Mouse (Mus musculus) midbrain, postnatal 0 days (tissue): Measurements from ENCODE around the gene Zcchc18. TPM values are rescaled to one million over a fixed set of nuclear protein-coding genes. Genes with fewer than 3 reads are reported as not detected.

ENCODE experiments used
- ATAC-seq: fragments of 200-750 bp; cut with Nextera tagmentation; 2 replicates; pipeline ENCODE4 v1.8.0; 2017; ENCODE audit warnings: moderate number of reproducible peaks, mild to moderate bottlenecking, moderate TSS enrichment, moderate library complexity; ENCODE audit not compliant: low FRiP score
- DNase-seq: peaks from one replicate; pipeline ENCODE4 v3.0.0-alpha.2; 2015; ENCODE audit warnings: low spot score
- H3K27ac ChIP-seq: fragments of 300-500 bp; sonication (generic); 2 replicates; pipeline ENCODE4 v1.5.1; 2014; ENCODE audit warnings: low read depth, mild to moderate bottlenecking, low read length, mixed read lengths
- H3K27me3 ChIP-seq: fragments of 300-500 bp; sonication (generic); 2 replicates; pipeline ENCODE4 v1.6.1; 2014; ENCODE audit warnings: low read length, control low read depth, mixed read lengths; ENCODE audit not compliant: insufficient read depth
- H3K36me3 ChIP-seq: fragments of 300-500 bp; sonication (generic); 2 replicates; pipeline ENCODE4 v1.6.1; 2014; ENCODE audit warnings: low read length, control low read depth, mixed read lengths; ENCODE audit not compliant: insufficient read depth
- H3K4me1 ChIP-seq: fragments of 300-500 bp; sonication (generic); 2 replicates; pipeline ENCODE4 v1.6.1; 2014; ENCODE audit warnings: mild to moderate bottlenecking, control low read depth, antibody characterized with exemption, low read length, mixed read lengths; ENCODE audit not compliant: insufficient read depth
- H3K4me2 ChIP-seq: fragments of 300-500 bp; sonication (generic); 2 replicates; pipeline ENCODE4 v1.6.1; 2014; ENCODE audit warnings: low read depth, mild to moderate bottlenecking, low read length, mixed read lengths; ENCODE audit not compliant: poor library complexity, severe bottlenecking
- H3K4me3 ChIP-seq: fragments of 300-500 bp; sonication (generic); 2 replicates; pipeline ENCODE4 v1.5.1; 2014; ENCODE audit warnings: low read depth, mild to moderate bottlenecking, low read length, moderate library complexity
- H3K9ac ChIP-seq: fragments of 300-500 bp; sonication (generic); replicated peaks from 2 replicates; pipeline ENCODE4 v1.6.1; 2014; ENCODE audit warnings: mild to moderate bottlenecking, low read length, moderate library complexity, mixed read lengths; ENCODE audit not compliant: poor library complexity, severe bottlenecking
- H3K9me3 ChIP-seq: fragments of 300-500 bp; sonication (generic); 2 replicates; pipeline ENCODE4 v1.6.1; 2016; ENCODE audit warnings: low read length, control low read depth
- CTCF ChIP-seq: IDR thresholded peaks from 2 replicates; pipeline ENCODE4 v1.5.1; 2016; ENCODE audit warnings: antibody characterized with exemption, mild to moderate bottlenecking
- WGBS: fragments of 180-500 bp; shearing (Covaris S2); extraction: QIAGEN DNeasy Blood & Tissue Kit; methylation state at CpG from one replicate; pipeline ENCODE4 v1.1.7; 2014; 5-methylcytosine and 5-hydroxymethylcytosine counted together
- polyA plus RNA-seq: library from polyadenylated mRNA; unstranded; fragments of >200 nt; fragmentation: Nextera tagmentation; extraction: Ambion mirVana; gene quantifications from 2 replicates; pipeline ENCODE4 v1.2.1, GENCODE M21; 2015
- total RNA-seq: library from RNA; depleted of rRNA; stranded (reverse); fragments of >200 nt; gene quantifications from 2 replicates; pipeline ENCODE4 v1.2.3, GENCODE M21; 2014

The Zcchc18 gene
- total and polyA plus RNA-seq, 2 experiments from 2014 or later = 196 to 602 TPM

- no peak overlapping the region for H3K4me3 ChIP-seq
- WGBS = 44% methylated on average over 6 of the region's 6 CpGs
- no peaks in the 10 kb centered on the region for H3K9me3 ChIP-seq
- no peak overlapping the region for H3K4me2 ChIP-seq
- TF ChIP-seq CTCF = peak; percentile 78
- H3K9ac ChIP-seq = no peak overlapping the region
- DNase-seq (peak; percentile 83), ATAC-seq (peak; percentile 63; the same call in 1 of the 2 replicates)
- H3K36me3 ChIP-seq = no peaks in the 10 kb centered on the region
- no peak overlapping the region for H3K27ac ChIP-seq
- no peaks in the 10 kb centered on the region for H3K27me3 ChIP-seq
- H3K4me1 ChIP-seq = no peaks in the 10 kb centered on the region
These were observed 22.2 kb downstream of the Zcchc18 start for GRCm38 (mm10) chrX:137015099-137015709.

GRCm38 (mm10) chrX:137017668-137018067 is 24.7 kb downstream of the Zcchc18 start:
- no peak for DNase-seq

GRCm38 (mm10) chrX:137019310-137019709 is 26.4 kb downstream of the Zcchc18 start:
- DNase-seq = peak; percentile 80
- no peak overlapping the region for H3K4me3 ChIP-seq
- H3K36me3 ChIP-seq = no peaks in the 10 kb centered on the region
- no peaks in the 10 kb centered on the region for H3K27me3 ChIP-seq
- H3K4me2 ChIP-seq = no peak overlapping the region
- 0 out of 2 replicates have a peak, but pooled peaks have one; percentile 34 for ATAC-seq
- H3K9ac ChIP-seq = no peak overlapping the region
- peak; percentile 83 for TF ChIP-seq CTCF
- no peaks in the 10 kb centered on the region for H3K4me1 ChIP-seq
- H3K9me3 ChIP-seq = no peaks in the 10 kb centered on the region
- H3K27ac ChIP-seq = no peak overlapping the region
- 14% methylated on average over 1 of the region's 1 CpGs for WGBS

More at GRCm38 (mm10) chrX:137017668-137018067, 24.7 kb downstream of the Zcchc18 start:
- no peaks in the 10 kb centered on the region for H3K36me3 ChIP-seq
- no peak overlapping the region for H3K9ac ChIP-seq
- no peaks in the 10 kb centered on the region for H3K4me1 ChIP-seq
- H3K4me3 ChIP-seq = no peak overlapping the region
- H3K27ac ChIP-seq = no peak overlapping the region
- no peaks in the 10 kb centered on the region for H3K9me3 ChIP-seq
- no peak for ATAC-seq
- no peak for TF ChIP-seq CTCF
- WGBS = 78% methylated on average over 1 of the region's 1 CpGs
- no peak overlapping the region for H3K4me2 ChIP-seq
- H3K27me3 ChIP-seq = no peaks in the 10 kb centered on the region

- Histone ChIP-seq H3K9me3 (no peaks in the 10 kb centered on the region), H3K27me3 (no peaks in the 10 kb centered on the region), H3K4me3 (no peak overlapping the region), H3K27ac (no peak overlapping the region), H3K9ac (no peak overlapping the region), H3K4me1 (no peaks in the 10 kb centered on the region), H3K4me2 (no peak overlapping the region), H3K36me3 (no peaks in the 10 kb centered on the region)
- ATAC-seq (no peak), DNase-seq (no peak)
- 93% methylated on average over 8 of the region's 8 CpGs for WGBS
- TF ChIP-seq CTCF = no peak
These were observed 38.0 kb downstream of the Zcchc18 start for GRCm38 (mm10) chrX:137030916-137031315.

GRCm38 (mm10) chrX:137031726-137032125 is 38.8 kb downstream of the Zcchc18 start:
- ATAC-seq (no peak), DNase-seq (no peak)
- Histone ChIP-seq H3K27me3 (no peaks in the 10 kb centered on the region), H3K9ac (no peak overlapping the region), H3K4me1 (no peaks in the 10 kb centered on the region), H3K4me3 (no peak overlapping the region), H3K4me2 (no peak overlapping the region), H3K36me3 (no peaks in the 10 kb centered on the region), H3K27ac (no peak overlapping the region), H3K9me3 (no peaks in the 10 kb centered on the region)
- TF ChIP-seq CTCF = no peak
- WGBS = 92% methylated on average over 5 of the region's 5 CpGs

- WGBS = 75% methylated on average over 4 of the region's 4 CpGs
- no peak overlapping the region for H3K9ac ChIP-seq
- no peaks in the 10 kb centered on the region for H3K9me3 ChIP-seq
- TF ChIP-seq CTCF = no peak
- no peaks in the 10 kb centered on the region for H3K27me3 ChIP-seq
- H3K4me1 ChIP-seq = no peaks in the 10 kb centered on the region
- no peak for DNase-seq
- no peak for ATAC-seq
- no peak overlapping the region for H3K27ac ChIP-seq
- no peak overlapping the region for H3K4me3 ChIP-seq
- H3K4me2 ChIP-seq = no peak overlapping the region
- no peaks in the 10 kb centered on the region for H3K36me3 ChIP-seq
These were observed 41.4 kb downstream of the Zcchc18 start for GRCm38 (mm10) chrX:137034322-137034721.
